Mouse (Mus musculus) limb, embryonic 14.5 days (tissue): ENCODE data around the gene Edn2. TPM values are rescaled to one million over a fixed set of nuclear protein-coding genes. Genes with fewer than 3 reads are reported as not detected.

Source experiments
- ATAC-seq: fragments of 200-750 bp; cut with Nextera tagmentation; 2 replicates; pipeline ENCODE4 v1.8.0; 2017; ENCODE audit warnings: low read depth, moderate number of reproducible peaks, moderate TSS enrichment; ENCODE audit not compliant: low FRiP score
- DNase-seq: peaks from one replicate; pipeline ENCODE4 v3.0.0-alpha.2; 2015; ENCODE audit warnings: low spot score
- H3K27ac ChIP-seq: fragments of 300-500 bp; sonication (generic); replicated peaks from 2 replicates; pipeline ENCODE4 v1.5.1; 2014; ENCODE audit warnings: low read depth, mild to moderate bottlenecking, low read length, moderate library complexity, mixed read lengths
- H3K27me3 ChIP-seq: fragments of 300-500 bp; sonication (generic); 2 replicates; pipeline ENCODE4 v1.6.1; 2014; ENCODE audit warnings: low read length, mixed read lengths; ENCODE audit not compliant: control insufficient read depth, insufficient read depth
- H3K36me3 ChIP-seq: fragments of 300-500 bp; sonication (generic); 2 replicates; pipeline ENCODE4 v1.6.1; 2014; ENCODE audit warnings: mild to moderate bottlenecking, low read length, moderate library complexity, mixed read lengths; ENCODE audit not compliant: control insufficient read depth, insufficient read depth
- H3K4me1 ChIP-seq: fragments of 300-500 bp; sonication (generic); 2 replicates; pipeline ENCODE4 v1.6.1; 2014; ENCODE audit warnings: antibody characterized with exemption, low read length, mixed read lengths; ENCODE audit not compliant: control insufficient read depth, insufficient read depth
- H3K4me2 ChIP-seq: fragments of 300-500 bp; sonication (generic); replicated peaks from 2 replicates; pipeline ENCODE4 v1.6.1; 2014; ENCODE audit warnings: low read depth, mild to moderate bottlenecking, low read length, moderate library complexity; ENCODE audit not compliant: severe bottlenecking
- H3K4me3 ChIP-seq: fragments of 300-500 bp; sonication (generic); replicated peaks from 2 replicates; pipeline ENCODE4 v1.5.1; 2014; ENCODE audit warnings: low read length
- H3K9ac ChIP-seq: fragments of 300-500 bp; sonication (generic); 2 replicates; pipeline ENCODE4 v1.6.1; 2014; ENCODE audit warnings: mild to moderate bottlenecking, low read depth, low read length, moderate library complexity; ENCODE audit not compliant: severe bottlenecking
- H3K9me3 ChIP-seq: fragments of 300-500 bp; sonication (generic); 2 replicates; pipeline ENCODE4 v1.6.1; 2016; ENCODE audit warnings: low read length; ENCODE audit not compliant: control insufficient read depth
- POLR2A ChIP-seq: fragments of 200-500 bp; IDR thresholded peaks from 2 replicates; pipeline ENCODE4 v1.8.0; 2012; ENCODE audit warnings: inconsistent platforms, mild to moderate bottlenecking, moderate library complexity, borderline replicate concordance; ENCODE audit not compliant: insufficient read depth, insufficient read length; ENCODE audit errors: extremely low read depth
- WGBS: fragments of 180-500 bp; shearing (Covaris S2); extraction: QIAGEN DNeasy Blood & Tissue Kit; methylation state at CpG from one replicate; pipeline ENCODE4 v1.1.7; 2014; 5-methylcytosine and 5-hydroxymethylcytosine counted together
- polyA plus RNA-seq, 2 experiments: library from polyadenylated mRNA; depleted of rRNA in 1 of 2; stranded (reverse) in 1 of 2; unstranded in 1 of 2; fragments of >200 nt; fragmentation: Nextera tagmentation in 1 of 2; extraction: Ambion mirVana in 1 of 2; gene quantifications; 2 replicates each; pipeline versions ENCODE4 v1.2.1 to v1.2.3; 2012 to 2014

Gene Edn2
- 2.3 and 2.7 TPM in 2 replicates for polyA plus RNA-seq (2012; rRNA removed)
- polyA plus RNA-seq (2014; fragmentation: Nextera tagmentation; extraction: Ambion mirVana) = 2.3 and 2.9 TPM in 2 replicates

GRCm38 (mm10) chr4:120161166-120161949 lies at the start of gene Edn2:
Gene Edn2, plus strand, starts transcription at chr4:120161206.
- Histone ChIP-seq H3K9ac (no peak within 1 kb of the TSS), H3K27ac (no peak within 1 kb of the TSS), H3K4me1 (peaks cover 17% of the 10 kb centered on the region; the same call in 1 of the 2 replicates), H3K4me3 (0 out of 2 replicates have a peak within 1 kb of the TSS, but pooled peaks have one; percentile 15), H3K4me2 (peak within 1 kb of the TSS; percentile 36), H3K36me3 (no peaks in the 10 kb centered on the region), H3K9me3 (no peaks in the 10 kb centered on the region), H3K27me3 (no peaks in the 10 kb centered on the region)
- TF ChIP-seq POLR2A = no peak
- ATAC-seq = 0 out of 2 replicates have a peak, but pooled peaks have one; percentile 29
- peak; percentile 74 for DNase-seq
- 48% methylated on average over 20 of the region's 29 CpGs for WGBS

- Histone ChIP-seq H3K27ac (no peak overlapping the region), H3K4me2 (no peak overlapping the region), H3K4me1 (no peaks in the 10 kb centered on the region), H3K27me3 (no peaks in the 10 kb centered on the region), H3K4me3 (no peak overlapping the region), H3K9me3 (no peaks in the 10 kb centered on the region), H3K9ac (no peak overlapping the region), H3K36me3 (no peaks in the 10 kb centered on the region)
- ATAC-seq = no peak
- WGBS = 81% methylated on average over 3 of the region's 3 CpGs
- DNase-seq = no peak
- TF ChIP-seq POLR2A = no peak
These were observed 45.5 kb upstream of the Edn2 start for GRCm38 (mm10) chr4:120115516-120115915.

DNA sequence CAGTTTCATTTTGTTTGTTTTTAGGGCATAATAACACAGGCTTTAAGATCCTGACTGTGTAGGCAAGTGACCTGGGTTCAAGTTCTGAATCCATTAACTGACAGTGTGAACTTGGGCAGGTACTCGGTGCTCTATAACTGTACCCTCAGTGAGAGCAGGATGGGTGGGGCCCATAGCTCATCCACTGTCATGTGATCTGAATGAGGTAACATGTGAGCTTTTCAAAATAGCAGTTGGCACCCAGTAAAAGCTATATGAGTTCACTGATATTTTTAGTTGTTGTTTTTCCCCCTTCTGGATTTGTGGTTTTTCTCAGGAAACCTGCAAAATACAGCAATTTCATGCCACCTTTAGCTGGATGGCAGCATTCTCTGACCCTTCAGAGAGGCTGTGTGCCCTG lies 44.7 kb upstream of the Edn2 start:
- TF ChIP-seq POLR2A = no peak
- H3K36me3 ChIP-seq = no peaks in the 10 kb centered on the region
- no peaks in the 10 kb centered on the region for H3K27me3 ChIP-seq
- DNase-seq (no peak), ATAC-seq (no peak)
- H3K9ac ChIP-seq = no peak overlapping the region
- no peak overlapping the region for H3K4me2 ChIP-seq
- H3K27ac ChIP-seq = no peak overlapping the region
- no peaks in the 10 kb centered on the region for H3K4me1 ChIP-seq
- no peaks in the 10 kb centered on the region for H3K9me3 ChIP-seq
- H3K4me3 ChIP-seq = no peak overlapping the region
- WGBS = 85% methylated on average over 1 of the region's 1 CpGs

GRCm38 (mm10) chr4:120120276-120120675 lies 40.7 kb upstream of the Edn2 start:
- no peak for ATAC-seq
- no peak overlapping the region for H3K4me2 ChIP-seq
- no peaks in the 10 kb centered on the region for H3K9me3 ChIP-seq
- H3K27ac ChIP-seq = no peak overlapping the region
- no peak for TF ChIP-seq POLR2A
- H3K9ac ChIP-seq = no peak overlapping the region
- no peaks in the 10 kb centered on the region for H3K4me1 ChIP-seq
- no peak for DNase-seq
- H3K27me3 ChIP-seq = no peaks in the 10 kb centered on the region
- no peak overlapping the region for H3K4me3 ChIP-seq
- no peaks in the 10 kb centered on the region for H3K36me3 ChIP-seq
- 35% methylated on average over 8 of the region's 8 CpGs for WGBS

DNA sequence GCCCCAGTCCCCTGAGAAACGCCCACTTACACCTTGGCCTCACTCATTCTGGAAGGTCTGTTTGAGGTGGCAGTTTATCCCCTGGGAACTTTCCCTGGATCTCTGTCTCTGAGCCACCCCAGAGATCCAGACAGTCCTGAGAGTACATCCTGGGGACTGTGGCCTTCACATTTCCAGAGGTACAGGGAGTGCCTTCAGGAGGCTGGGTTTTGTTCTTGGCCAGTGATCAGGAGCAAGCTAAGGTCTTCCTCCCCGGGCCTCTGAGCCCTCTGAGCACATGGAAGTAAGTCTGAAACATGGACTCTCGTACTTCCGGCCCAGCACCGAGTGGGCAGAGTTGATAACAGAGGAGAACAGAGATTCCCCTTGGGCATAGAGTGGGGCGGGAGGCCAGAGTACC lies 36.4 kb upstream of the Edn2 start:
- TF ChIP-seq POLR2A = no peak
- WGBS = 81% methylated on average over 6 of the region's 6 CpGs
- ATAC-seq = no peak

More for the DNA sequence above, 36.4 kb upstream of the Edn2 start:
- DNase-seq = no peak
- no peak overlapping the region for H3K4me2 ChIP-seq
- H3K27me3 ChIP-seq = no peaks in the 10 kb centered on the region
- H3K36me3 ChIP-seq = no peaks in the 10 kb centered on the region
- H3K27ac ChIP-seq = no peak overlapping the region
- no peaks in the 10 kb centered on the region for H3K4me1 ChIP-seq
- no peak overlapping the region for H3K4me3 ChIP-seq
- no peak overlapping the region for H3K9ac ChIP-seq
- H3K9me3 ChIP-seq = no peaks in the 10 kb centered on the region
